In the genomic region with DNA sequence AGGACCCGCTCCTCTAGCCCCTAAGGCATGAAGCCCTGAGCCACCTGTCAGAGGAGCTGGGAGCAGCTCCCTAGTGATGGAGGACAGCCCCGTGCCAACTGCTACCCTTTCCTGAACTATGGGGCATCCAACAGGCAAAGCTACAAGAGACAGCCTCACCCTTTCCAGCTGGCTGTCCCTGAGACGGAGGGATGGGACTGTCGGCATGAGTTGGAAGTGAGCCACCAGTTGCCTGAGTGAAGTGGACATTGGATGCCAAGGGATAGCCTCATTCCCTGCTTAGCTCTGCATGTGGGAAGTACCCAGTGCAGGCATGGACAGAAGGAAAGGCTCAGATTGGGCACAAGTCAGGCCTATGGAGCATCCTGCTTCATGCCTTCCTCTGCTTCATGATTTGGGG, we compare ENCODE assay signal across 12 mouse cellular contexts.
"Had no signal": no experiment of that assay in that cellular context is flagged by ENCODE, and none has a peak within 500 bp of the region (broad histone marks: within the 10 kb centered on the region; RNA-seq: fewer than 3 reads in every experiment).

No protein-coding gene starts in this region.

- H3K9ac ChIP-seq: limb, embryonic 12.5 days; liver, embryonic 13.5 days; liver, postnatal 0 days; lung, embryonic 15.5 days; midbrain, embryonic 15.5 days; neural tube, embryonic 13.5 days had no signal

- H3K27ac ChIP-seq: left cerebral cortex, adult 2 months; limb, embryonic 12.5 days; liver, embryonic 13.5 days; lung, embryonic 15.5 days; macrophage; midbrain, embryonic 15.5 days; neural tube, embryonic 13.5 days; stomach, postnatal 0 days had no signal

- ATAC-seq: liver, postnatal 0 days; midbrain, embryonic 15.5 days had no signal

- H3K27me3 ChIP-seq: limb, embryonic 12.5 days; liver, embryonic 13.5 days; lung, embryonic 15.5 days; megakaryocyte, embryonic 14.5 days; midbrain, embryonic 15.5 days had no signal

- H3K36me3 ChIP-seq: limb, embryonic 12.5 days; liver, embryonic 13.5 days; lung, embryonic 15.5 days; midbrain, embryonic 15.5 days; neural tube, embryonic 13.5 days had no signal

- DNase-seq: right cerebral cortex, postnatal 25 days had no signal

- H3K9me3 ChIP-seq: limb, embryonic 12.5 days; liver, embryonic 13.5 days; lung, embryonic 15.5 days; midbrain, embryonic 15.5 days; neural tube, embryonic 13.5 days had no signal

- H3K4me1 ChIP-seq: limb, embryonic 12.5 days; liver, embryonic 13.5 days; lung, embryonic 15.5 days; megakaryocyte, embryonic 14.5 days had no signal

- H3K4me2 ChIP-seq: limb, embryonic 12.5 days; liver, embryonic 13.5 days; lung, embryonic 15.5 days; midbrain, embryonic 11.5 days; midbrain, embryonic 15.5 days; neural tube, embryonic 13.5 days had no signal

- H3K4me3 ChIP-seq: left cerebral cortex, adult 2 months; limb, embryonic 12.5 days; liver, embryonic 13.5 days; lung, embryonic 15.5 days; megakaryocyte, embryonic 14.5 days; midbrain, embryonic 15.5 days; neural tube, embryonic 13.5 days had no signal
